Mouse (Mus musculus): Measurements from ENCODE around the gene Dnmt1. TPM values are rescaled to one million over a fixed set of nuclear protein-coding genes. Genes with fewer than 3 reads are reported as not detected.

Gene Dnmt1
- total RNA-seq (2014; rRNA removed) (78.2 and 86.5 TPM in 2 replicates), polyA plus RNA-seq (2015; fragmentation: Nextera tagmentation; extraction: Ambion mirVana) (36.1 and 36.2 TPM in 2 replicates)

DNA sequence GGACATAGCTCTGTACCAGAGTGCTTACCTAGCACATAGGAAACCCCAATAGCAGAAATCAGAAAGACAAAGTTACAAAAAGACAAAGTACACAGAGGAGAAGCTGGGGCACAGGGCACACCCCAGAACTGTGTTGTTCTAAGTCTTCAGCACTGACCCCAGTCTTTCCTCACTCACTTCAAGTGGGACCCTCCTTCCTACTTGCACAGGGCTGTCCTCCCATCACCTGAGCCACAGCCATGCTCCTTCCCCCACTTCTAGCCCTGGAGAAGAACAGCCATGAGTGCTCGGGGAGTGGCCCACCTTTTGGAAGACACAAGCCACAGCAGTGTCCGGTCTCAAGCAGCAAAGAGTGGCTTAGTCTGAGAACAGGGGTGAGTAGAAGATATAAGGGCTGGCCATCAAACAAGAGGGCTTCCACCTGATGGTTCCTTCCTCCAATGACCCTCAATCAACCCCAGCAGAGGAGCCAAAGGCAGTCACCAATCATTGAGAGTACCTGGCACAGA is at the start of gene Dnmt1:
TSS of gene Dnmt1 (minus strand) at position 459 of the 509 bp plus-strand sequence.
- 90% methylated on average over 2 of the region's 2 CpGs for WGBS
- ATAC-seq = no peak

DNA sequence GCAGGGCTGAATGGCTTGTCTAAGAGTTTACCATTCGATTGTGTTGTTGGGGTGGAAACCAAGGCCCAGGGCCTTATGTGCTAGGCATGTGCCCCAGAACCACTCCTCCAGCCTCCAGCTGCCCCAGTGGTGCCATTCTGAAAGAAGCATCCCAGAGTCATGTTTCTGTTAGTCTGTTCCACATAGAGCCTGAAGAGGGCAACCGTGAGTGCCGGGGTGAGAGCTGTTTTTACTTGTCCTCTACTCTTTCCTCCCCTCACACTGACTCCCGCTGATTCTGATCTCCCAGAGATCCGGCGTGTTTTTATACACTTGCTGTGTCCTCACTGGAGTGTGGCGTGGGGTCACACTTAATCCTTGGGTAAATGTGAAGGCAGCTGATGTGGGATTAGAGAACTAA is 48.3 kb upstream of the Dnmt1 start:
- no peak overlapping the region for H3K4me3 ChIP-seq (ENCODE audit: low read length)
- no peak overlapping the region for H3K4me2 ChIP-seq (ENCODE audit: low read depth, low read length)
- no peaks in the 10 kb centered on the region for H3K4me1 ChIP-seq (ENCODE audit: insufficient read depth, low read length)
- DNase-seq (ENCODE audit: low spot score) (no peak), ATAC-seq (no peak)
- no peak for TF ChIP-seq CTCF (IDR thresholded peaks at IDR 0.05; ENCODE audit: low read depth)
- no peak overlapping the region for H3K9ac ChIP-seq (replicated peaks; ENCODE audit: low read length)
- H3K27me3 ChIP-seq (ENCODE audit: insufficient read depth, low read length) = no peaks in the 10 kb centered on the region
- no peak overlapping the region for H3K27ac ChIP-seq
- peaks cover 23% of the 10 kb centered on the region for H3K36me3 ChIP-seq (ENCODE audit: insufficient read depth, low read length)
- H3K9me3 ChIP-seq (ENCODE audit: low read length) = no peaks in the 10 kb centered on the region
- 82% methylated on average over 7 of the region's 7 CpGs for WGBS

More for the DNA sequence above, at the start of gene Dnmt1:
- no peak within 1 kb of the TSS for H3K4me2 ChIP-seq (ENCODE audit: low read depth, low read length)
- H3K36me3 ChIP-seq (ENCODE audit: insufficient read depth, low read length) = no peaks in the 10 kb centered on the region
- no peak for DNase-seq (ENCODE audit: low spot score)
- TF ChIP-seq CTCF (IDR thresholded peaks at IDR 0.05; ENCODE audit: low read depth) = no peak
- no peak within 1 kb of the TSS for H3K9ac ChIP-seq (replicated peaks; ENCODE audit: low read length)
- no peaks in the 10 kb centered on the region for H3K9me3 ChIP-seq (ENCODE audit: low read length)
- no peak within 1 kb of the TSS for H3K27ac ChIP-seq
- H3K4me3 ChIP-seq (ENCODE audit: low read length) = no peak within 1 kb of the TSS
- H3K4me1 ChIP-seq (ENCODE audit: insufficient read depth, low read length) = no peaks in the 10 kb centered on the region
- no peaks in the 10 kb centered on the region for H3K27me3 ChIP-seq (ENCODE audit: insufficient read depth, low read length)

DNA sequence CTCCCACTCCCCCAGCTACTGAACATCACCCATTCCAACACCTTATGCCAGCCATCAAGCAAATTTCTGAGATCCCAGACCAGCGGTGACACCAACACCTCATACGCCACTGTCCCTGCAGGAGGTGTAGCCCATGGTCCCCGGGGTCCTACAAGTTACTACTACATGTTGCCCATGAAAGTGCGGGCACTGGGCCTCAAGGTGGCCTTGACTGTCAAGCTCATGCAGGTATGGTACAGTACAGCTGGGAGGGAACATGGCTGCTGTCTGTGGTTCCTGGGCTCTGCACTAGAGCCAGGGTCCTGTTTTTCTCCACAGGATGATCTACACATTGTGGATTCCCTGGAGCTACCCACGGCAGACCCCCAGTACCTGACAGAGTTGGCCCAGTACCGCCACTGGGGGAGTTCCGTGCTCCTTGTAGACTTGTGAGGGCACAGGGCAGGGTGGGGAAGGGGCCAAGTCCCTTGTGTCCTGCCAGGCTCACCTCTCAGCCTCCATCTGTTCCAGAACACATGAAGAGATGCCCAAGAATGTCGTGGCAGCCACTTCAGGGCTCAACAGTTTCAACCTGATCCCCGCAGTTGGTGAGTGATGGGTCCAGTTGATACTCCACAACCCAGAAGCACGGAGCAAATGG is 47.7 kb upstream of the Dnmt1 start:
- Histone ChIP-seq H3K4me1 (ENCODE audit: insufficient read depth, low read length) (no peaks in the 10 kb centered on the region), H3K36me3 (ENCODE audit: insufficient read depth, low read length) (peaks cover 23% of the 10 kb centered on the region), H3K27me3 (ENCODE audit: insufficient read depth, low read length) (no peaks in the 10 kb centered on the region), H3K4me2 (ENCODE audit: low read depth, low read length) (no peak overlapping the region), H3K9me3 (ENCODE audit: low read length) (no peaks in the 10 kb centered on the region), H3K4me3 (ENCODE audit: low read length) (no peak overlapping the region), H3K27ac (no peak overlapping the region), H3K9ac (replicated peaks; ENCODE audit: low read length) (no peak overlapping the region)
- WGBS = 94% methylated on average over 10 of the region's 10 CpGs
- ATAC-seq (no peak), DNase-seq (ENCODE audit: low spot score) (no peak)
- TF ChIP-seq CTCF (IDR thresholded peaks at IDR 0.05; ENCODE audit: low read depth) = no peak

DNA sequence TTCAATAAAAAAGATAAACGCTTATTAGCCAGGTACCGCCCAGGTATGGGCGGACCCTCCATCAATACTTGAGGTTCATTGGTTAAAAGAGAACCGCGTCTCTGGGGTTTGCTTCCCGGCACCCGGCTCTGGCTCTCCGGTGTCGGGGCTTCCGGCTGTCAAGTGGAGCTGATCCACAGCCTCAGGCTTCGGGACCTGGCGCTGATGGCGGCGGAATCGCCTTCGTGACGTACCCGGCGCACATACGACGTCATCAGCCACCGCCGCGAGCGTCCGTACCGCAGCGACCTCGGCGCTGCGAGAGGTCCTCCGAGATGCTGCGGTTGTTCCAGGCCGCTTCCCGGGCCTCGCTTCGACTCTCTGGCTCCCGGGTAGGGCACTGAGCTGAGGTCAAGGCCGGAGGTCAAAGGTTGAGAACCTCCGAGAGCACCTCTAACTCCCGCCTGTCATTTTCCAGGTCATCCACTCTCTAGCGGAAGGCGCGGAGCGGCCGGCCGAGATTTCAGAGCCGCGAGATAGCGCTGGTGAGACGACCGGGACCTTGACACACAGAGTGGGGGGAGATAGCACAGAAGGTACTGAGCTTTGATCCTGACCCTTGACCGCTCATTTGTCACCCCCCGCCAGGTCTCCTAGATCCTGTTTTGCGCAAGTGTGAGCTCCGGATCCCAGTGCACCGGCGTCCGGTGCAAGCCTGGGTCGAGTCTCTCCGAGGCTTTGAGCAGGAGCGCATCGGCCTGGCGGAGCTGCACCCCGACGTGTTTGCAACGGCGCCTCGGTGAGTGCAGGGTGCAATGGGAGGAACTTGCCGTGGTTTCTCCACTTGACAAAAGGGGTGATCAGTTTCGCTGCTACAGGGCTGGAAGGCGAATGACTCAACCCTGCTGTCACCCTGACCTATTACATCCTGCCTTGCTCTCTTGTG is 43.2 kb upstream of the Dnmt1 start, which contains the start of gene Mrpl4:
TSS of gene Mrpl4 (plus strand) at position 112 of the 925 bp plus-strand sequence.
- no peaks in the 10 kb centered on the region for H3K4me1 ChIP-seq (ENCODE audit: insufficient read depth, low read length)
- no peaks in the 10 kb centered on the region for H3K9me3 ChIP-seq (ENCODE audit: low read length)
- peak; percentile 92 for ATAC-seq
- TF ChIP-seq CTCF (IDR thresholded peaks at IDR 0.05; ENCODE audit: low read depth) = no peak
- peak within 1 kb of the TSS; percentile 87 for H3K4me3 ChIP-seq (ENCODE audit: low read length)
- H3K9ac ChIP-seq (replicated peaks; ENCODE audit: low read length) = peak within 1 kb of the TSS; percentile 86
- no peaks in the 10 kb centered on the region for H3K27me3 ChIP-seq (ENCODE audit: insufficient read depth, low read length)
- H3K4me2 ChIP-seq (ENCODE audit: low read depth, low read length) = peak within 1 kb of the TSS; percentile 86
- H3K36me3 ChIP-seq (ENCODE audit: insufficient read depth, low read length) = peaks cover 20% of the 10 kb centered on the region
- peak; percentile 95 for DNase-seq (ENCODE audit: low spot score)
- under 1% methylated on average over 72 of the region's 72 CpGs for WGBS
- H3K27ac ChIP-seq = peak within 1 kb of the TSS; percentile 77

DNA sequence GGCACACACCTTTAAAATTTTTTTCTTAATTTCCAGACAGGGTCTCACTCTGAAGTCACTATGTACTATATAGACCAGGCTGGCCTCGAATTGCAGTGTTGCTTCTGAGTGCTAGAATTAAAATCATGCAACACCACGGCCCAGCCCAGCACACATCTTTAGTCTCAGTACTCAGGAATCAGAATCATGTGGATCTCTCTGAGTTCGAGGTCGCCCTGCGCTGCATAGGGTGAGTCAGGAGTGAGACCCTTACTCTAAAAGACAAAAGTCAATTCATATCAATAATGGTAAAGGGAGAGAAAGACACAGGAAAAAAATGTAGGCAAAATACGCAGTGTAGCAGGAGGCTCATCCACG is 42.6 kb upstream of the Dnmt1 start:
- Histone ChIP-seq H3K4me3 (ENCODE audit: low read length) (peak overlapping the region; percentile 87), H3K27me3 (ENCODE audit: insufficient read depth, low read length) (no peaks in the 10 kb centered on the region), H3K27ac (peak overlapping the region; percentile 77), H3K4me2 (ENCODE audit: low read depth, low read length) (peak overlapping the region; percentile 86), H3K36me3 (ENCODE audit: insufficient read depth, low read length) (peaks cover 14% of the 10 kb centered on the region), H3K4me1 (ENCODE audit: insufficient read depth, low read length) (no peaks in the 10 kb centered on the region), H3K9me3 (ENCODE audit: low read length) (no peaks in the 10 kb centered on the region), H3K9ac (replicated peaks; ENCODE audit: low read length) (peak overlapping the region; percentile 86)
- DNase-seq (ENCODE audit: low spot score) (no peak), ATAC-seq (peak; percentile 41; the same call in 1 of the 2 replicates)
- TF ChIP-seq CTCF (IDR thresholded peaks at IDR 0.05; ENCODE audit: low read depth) = no peak
- WGBS = 10% methylated on average over 7 of the region's 7 CpGs

DNA sequence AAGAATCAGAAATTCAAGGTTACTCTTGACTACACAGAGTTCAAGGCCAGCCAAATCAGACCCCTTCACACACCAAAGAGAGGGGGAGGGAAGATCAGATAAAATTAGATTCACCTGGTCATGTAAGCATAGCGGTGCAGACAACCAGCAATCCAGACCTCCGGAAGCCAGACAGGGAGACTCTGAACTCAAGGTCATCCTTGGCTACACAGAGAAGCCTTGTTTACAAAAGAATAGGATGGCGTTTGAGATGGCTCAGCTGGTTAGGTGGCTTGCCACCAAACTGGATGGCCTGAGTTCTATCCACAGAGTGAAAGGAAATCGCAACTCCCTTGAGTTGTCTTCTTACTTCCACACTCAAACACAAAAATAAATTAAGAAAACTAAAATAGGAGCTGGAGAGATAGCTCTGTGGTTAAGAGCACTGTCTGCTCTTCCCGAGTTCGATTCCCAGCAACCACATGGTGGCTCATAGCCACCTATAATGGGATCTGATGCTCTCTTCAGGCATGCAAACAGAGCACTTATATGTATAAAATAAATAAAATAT is 42.0 kb upstream of the Dnmt1 start:
- no peaks in the 10 kb centered on the region for H3K4me1 ChIP-seq (ENCODE audit: insufficient read depth, low read length)
- peak overlapping the region; percentile 87; the same call in 1 of the 2 replicates for H3K4me3 ChIP-seq (ENCODE audit: low read length)
- DNase-seq (ENCODE audit: low spot score) (no peak), ATAC-seq (no peak)
- H3K27me3 ChIP-seq (ENCODE audit: insufficient read depth, low read length) = no peaks in the 10 kb centered on the region
- WGBS = 73% methylated on average over 6 of the region's 6 CpGs
- no peak overlapping the region for H3K9ac ChIP-seq (replicated peaks; ENCODE audit: low read length)
- no peak overlapping the region for H3K4me2 ChIP-seq (ENCODE audit: low read depth, low read length)
- no peaks in the 10 kb centered on the region for H3K9me3 ChIP-seq (ENCODE audit: low read length)
- peaks cover 9% of the 10 kb centered on the region for H3K36me3 ChIP-seq (ENCODE audit: insufficient read depth, low read length)
- no peak overlapping the region for H3K27ac ChIP-seq
- TF ChIP-seq CTCF (IDR thresholded peaks at IDR 0.05; ENCODE audit: low read depth) = no peak

Data from hindbrain, postnatal 0 days (tissue).